Mouse (Mus musculus) neural tube, embryonic 15.5 days (tissue): Measurements from ENCODE around the gene 1110008L16Rik. TPM values are rescaled to one million over a fixed set of nuclear protein-coding genes. Genes with fewer than 3 reads are reported as not detected.
A peak's percentile ranks its signal among the peaks of the same experiment; 100 is the strongest.
"Not testable (repeated sequence)": the region's sequence is repeated elsewhere in the genome, so short reads cannot be mapped to it uniquely, and the experiment has no call there.

Source experiments
- ATAC-seq: fragments of 200-750 bp; cut with Nextera tagmentation; 2 replicates; pipeline ENCODE4 v1.8.0; 2017; ENCODE audit warnings: mild to moderate bottlenecking, moderate TSS enrichment, moderate library complexity; ENCODE audit not compliant: low FRiP score
- H3K27ac ChIP-seq: fragments of 300-500 bp; sonication (generic); replicated peaks from 2 replicates; pipeline ENCODE4 v1.5.1; 2015; ENCODE audit warnings: mild to moderate bottlenecking, inconsistent platforms
- H3K27me3 ChIP-seq: fragments of 300-500 bp; sonication (generic); replicated peaks from 2 replicates; pipeline ENCODE4 v1.6.1; 2015; ENCODE audit warnings: inconsistent platforms
- H3K36me3 ChIP-seq: fragments of 300-500 bp; sonication (generic); 2 replicates; pipeline ENCODE4 v1.6.1; 2015; ENCODE audit warnings: inconsistent platforms
- H3K4me1 ChIP-seq: fragments of 300-500 bp; sonication (generic); 2 replicates; pipeline ENCODE4 v1.6.1; 2015; ENCODE audit warnings: inconsistent platforms
- H3K4me2 ChIP-seq: fragments of 300-500 bp; sonication (generic); 2 replicates; pipeline ENCODE4 v1.6.1; 2015; ENCODE audit warnings: inconsistent platforms, mild to moderate bottlenecking, moderate library complexity
- H3K4me3 ChIP-seq: fragments of 300-500 bp; sonication (generic); replicated peaks from 2 replicates; pipeline ENCODE4 v1.5.1; 2015; ENCODE audit warnings: mild to moderate bottlenecking, inconsistent platforms
- H3K9ac ChIP-seq: fragments of 300-500 bp; sonication (generic); replicated peaks from 2 replicates; pipeline ENCODE4 v1.6.1; 2015; ENCODE audit warnings: mild to moderate bottlenecking, inconsistent platforms
- H3K9me3 ChIP-seq: fragments of 300-500 bp; sonication (generic); replicated peaks from 2 replicates; pipeline ENCODE4 v1.6.1; 2016; ENCODE audit warnings: inconsistent platforms
- WGBS: fragments of 180-500 bp; shearing (Covaris S2); methylation state at CpG from one replicate; pipeline ENCODE4 v1.1.7; 2015; ENCODE audit warnings: mixed read lengths; 5-methylcytosine and 5-hydroxymethylcytosine counted together
- polyA plus RNA-seq: library from polyadenylated mRNA; unstranded; fragments of >200 nt; fragmentation: Nextera tagmentation; extraction: Ambion mirVana; gene quantifications from 2 replicates; pipeline ENCODE4 v1.2.1, GENCODE M21; 2015

The 1110008L16Rik gene
- polyA plus RNA-seq, result 9.6 and 10.9 TPM in 2 replicates

- Histone ChIP-seq H3K36me3 (peaks cover 35% of the 10 kb centered on the region), H3K9ac (no peak within 1 kb of the TSS), H3K4me2 (no peak within 1 kb of the TSS), H3K4me3 (no peak within 1 kb of the TSS), H3K27ac (no peak within 1 kb of the TSS), H3K9me3 (no peaks in the 10 kb centered on the region), H3K4me1 (peaks cover 27% of the 10 kb centered on the region), H3K27me3 (no peaks in the 10 kb centered on the region)
- ATAC-seq, result no peak
- 92% methylated on average over 5 of the region's 5 CpGs for WGBS
Measured at GRCm38 (mm10) chr12:55299336-55299735, at the start of gene 1110008L16Rik. Gene 1110008L16Rik (plus strand): TSS chr12:55299577.

DNA sequence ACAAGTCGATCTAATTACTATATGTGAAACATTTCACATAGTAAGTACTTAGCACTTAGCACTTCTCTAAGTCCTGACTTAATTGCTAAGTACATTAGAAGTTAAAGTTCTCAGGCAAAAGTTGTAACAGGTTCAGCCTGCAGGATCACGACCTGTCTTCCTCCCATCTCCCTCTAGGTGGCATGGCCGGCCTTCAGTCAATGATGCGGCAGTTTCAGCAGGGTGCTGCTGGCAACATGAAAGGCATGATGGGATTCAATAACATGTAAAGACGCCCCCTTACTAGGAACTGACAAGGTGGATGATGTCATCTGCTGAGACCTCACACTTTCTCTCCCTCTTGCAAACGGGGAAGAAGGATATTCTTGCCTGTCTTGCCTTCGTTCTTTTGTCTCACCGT lies 37.4 kb upstream of the 1110008L16Rik start:
- not testable (repeated sequence) for H3K27ac ChIP-seq, H3K4me2 ChIP-seq, H3K9me3 ChIP-seq, H3K4me1 ChIP-seq, H3K9ac ChIP-seq, H3K27me3 ChIP-seq, ATAC-seq, H3K4me3 ChIP-seq
- WGBS, result no CpG with 5 or more reads among the region's 8 CpGs
- H3K36me3 ChIP-seq, result peaks cover 16% of the 10 kb centered on the region

DNA sequence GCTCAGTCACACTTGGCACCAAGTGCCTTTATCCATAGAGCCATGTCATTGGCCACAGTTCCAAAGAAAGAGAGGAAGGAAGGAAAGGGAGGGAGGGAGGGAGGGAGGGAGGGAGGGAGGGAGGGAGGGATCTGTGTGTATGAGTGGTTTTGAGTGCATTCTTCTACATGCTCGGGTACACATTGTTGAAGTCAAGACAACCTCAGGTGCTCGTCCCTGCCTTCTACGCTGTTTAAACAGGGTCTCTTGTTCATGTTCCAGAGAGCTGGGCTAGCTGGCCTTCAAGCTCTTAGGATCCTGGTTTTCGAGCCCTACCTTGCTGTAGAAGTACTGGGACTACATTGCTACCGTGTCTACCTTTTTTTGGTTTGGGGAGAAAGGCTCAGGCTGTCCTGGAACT lies 36.0 kb upstream of the 1110008L16Rik start:
- H3K36me3 ChIP-seq, result peaks cover 11% of the 10 kb centered on the region
- no CpG with 5 or more reads among the region's 5 CpGs for WGBS
- H3K4me2 ChIP-seq, result not testable (repeated sequence)

GRCm38 (mm10) chr12:55272243-55272642 lies 27.1 kb upstream of the 1110008L16Rik start:
- no peak overlapping the region for H3K27ac ChIP-seq
- no peak overlapping the region for H3K9ac ChIP-seq
- H3K4me2 ChIP-seq, result no peak overlapping the region
- H3K4me1 ChIP-seq, result no peaks in the 10 kb centered on the region
- H3K36me3 ChIP-seq, result no peaks in the 10 kb centered on the region
- WGBS, result 82% methylated on average over 3 of the region's 3 CpGs
- H3K9me3 ChIP-seq, result no peaks in the 10 kb centered on the region
- ATAC-seq, result no peak
- no peaks in the 10 kb centered on the region for H3K27me3 ChIP-seq
- no peak overlapping the region for H3K4me3 ChIP-seq

More for the DNA sequence above, 36.0 kb upstream of the 1110008L16Rik start:
- not testable (repeated sequence) for H3K27me3 ChIP-seq, H3K27ac ChIP-seq, ATAC-seq, H3K9ac ChIP-seq, H3K4me1 ChIP-seq, H3K4me3 ChIP-seq, H3K9me3 ChIP-seq

- not testable (repeated sequence) for H3K9ac ChIP-seq, H3K4me2 ChIP-seq, H3K36me3 ChIP-seq, H3K4me3 ChIP-seq, H3K27me3 ChIP-seq, H3K9me3 ChIP-seq, ATAC-seq, H3K4me1 ChIP-seq, H3K27ac ChIP-seq
- WGBS, result 83% methylated on average over 4 of the region's 6 CpGs
Measured at GRCm38 (mm10) chr12:55277583-55277982, 21.8 kb upstream of the 1110008L16Rik start.

DNA sequence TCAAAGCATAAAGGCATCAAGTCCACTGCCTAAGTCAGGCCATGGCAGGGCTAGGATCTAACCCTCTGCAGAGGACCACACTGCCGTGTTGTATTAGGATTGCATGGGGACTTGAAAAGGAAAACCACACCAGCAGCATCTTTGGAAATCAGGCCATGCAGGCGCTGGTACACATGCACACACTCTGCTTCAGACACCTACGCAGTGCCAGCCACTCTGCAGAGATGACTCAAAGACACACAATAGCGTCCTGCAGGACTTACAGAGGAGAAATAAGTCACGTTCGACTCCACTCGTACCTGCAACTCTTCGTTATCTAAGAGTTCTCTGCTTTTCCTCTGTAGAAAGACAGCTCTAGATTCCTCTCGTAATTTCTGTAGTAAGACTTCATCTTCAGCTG lies 1.3 kb upstream of the 1110008L16Rik start:
- H3K9ac ChIP-seq, result no peak overlapping the region
- WGBS, result 94% methylated on average over 9 of the region's 9 CpGs
- peaks cover 44% of the 10 kb centered on the region for H3K36me3 ChIP-seq
- no peaks in the 10 kb centered on the region for H3K9me3 ChIP-seq
- no peaks in the 10 kb centered on the region for H3K27me3 ChIP-seq
- H3K27ac ChIP-seq, result no peak overlapping the region
- peaks cover 18% of the 10 kb centered on the region for H3K4me1 ChIP-seq
- ATAC-seq, result no peak
- H3K4me2 ChIP-seq, result no peak overlapping the region
- no peak overlapping the region for H3K4me3 ChIP-seq

DNA sequence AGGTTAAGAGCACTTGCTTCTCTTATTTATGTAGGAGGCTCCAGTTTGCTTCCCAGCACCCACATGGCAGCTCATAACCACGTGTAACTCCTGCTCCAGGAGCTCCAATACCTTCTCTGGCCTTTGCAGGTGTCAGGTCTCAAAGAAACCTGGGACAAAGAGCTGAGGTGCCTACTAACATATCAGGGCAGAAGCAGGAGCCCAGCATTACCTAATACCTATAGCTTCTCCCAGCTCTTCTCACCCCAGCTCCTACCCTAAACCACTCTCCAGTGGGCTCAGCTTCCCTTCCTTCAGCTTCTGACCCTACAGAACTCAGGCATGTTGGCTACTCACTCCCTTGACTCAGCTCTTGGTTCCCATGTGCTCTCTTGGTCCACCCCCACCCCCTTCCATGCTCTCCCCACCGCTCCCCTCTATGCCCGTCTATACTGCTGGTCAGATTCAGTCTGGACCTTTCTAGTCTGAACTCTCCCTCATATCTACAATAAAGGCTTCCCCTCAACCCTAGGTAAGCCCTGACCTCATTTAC lies 1.5 kb downstream of the 1110008L16Rik start:
- Histone ChIP-seq H3K4me2 (peak overlapping the region; percentile 57), H3K4me1 (peaks cover 31% of the 10 kb centered on the region), H3K27me3 (no peaks in the 10 kb centered on the region), H3K9ac (no peak overlapping the region), H3K36me3 (peaks cover 22% of the 10 kb centered on the region), H3K9me3 (no peaks in the 10 kb centered on the region), H3K27ac (no peak overlapping the region), H3K4me3 (peak overlapping the region; percentile 59)
- 89% methylated on average over 3 of the region's 3 CpGs for WGBS
- no peak for ATAC-seq

DNA sequence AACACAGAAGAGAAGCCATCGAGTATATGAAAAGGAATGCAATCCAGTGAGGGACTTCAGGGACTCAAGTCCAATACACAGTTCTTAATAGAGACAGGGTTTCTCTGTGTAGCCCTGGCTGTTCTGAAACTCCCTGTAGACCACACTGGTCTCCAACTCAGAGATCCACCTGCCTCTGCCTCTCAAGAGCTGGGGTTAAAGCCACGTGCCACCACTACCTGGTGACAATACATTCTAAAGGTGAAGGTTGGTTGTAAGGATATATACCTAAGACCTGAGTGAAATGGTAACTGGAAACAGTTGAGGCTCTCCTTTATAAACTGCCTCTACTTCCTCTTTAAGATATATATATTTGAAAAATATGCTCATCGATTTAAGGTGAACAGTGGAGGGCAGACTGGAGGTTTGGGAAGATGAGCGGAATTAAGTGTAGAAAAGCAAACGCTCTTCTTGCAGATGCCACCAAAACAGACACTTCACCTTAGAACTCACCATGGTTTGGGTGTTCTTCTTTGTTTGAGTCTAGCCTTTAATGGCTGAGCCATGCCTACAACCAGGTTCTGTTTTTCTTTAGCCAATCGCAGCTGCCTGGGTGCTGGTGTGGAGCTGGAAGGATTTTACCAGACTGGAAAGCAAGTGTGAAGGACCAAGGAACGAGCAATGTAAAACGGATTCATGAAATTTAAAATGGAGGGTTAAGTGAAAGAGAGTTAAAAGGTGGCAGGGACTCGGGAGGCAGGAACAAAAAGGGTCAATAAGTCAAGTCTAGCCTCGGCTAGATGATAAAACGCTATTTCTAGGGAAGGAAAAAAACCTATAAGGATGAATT lies 2.3 kb downstream of the 1110008L16Rik start:
- peak overlapping the region; percentile 59 for H3K4me3 ChIP-seq
- WGBS, result 46% methylated on average over 11 of the region's 11 CpGs
- peak overlapping the region; percentile 57 for H3K4me2 ChIP-seq
- H3K4me1 ChIP-seq, result peaks cover 31% of the 10 kb centered on the region
- H3K9me3 ChIP-seq, result no peaks in the 10 kb centered on the region
- H3K36me3 ChIP-seq, result peaks cover 18% of the 10 kb centered on the region
- H3K9ac ChIP-seq, result peak overlapping the region; percentile 63
- no peaks in the 10 kb centered on the region for H3K27me3 ChIP-seq
- ATAC-seq, result no peak
- peak overlapping the region; percentile 84 for H3K27ac ChIP-seq

GRCm38 (mm10) chr12:55302485-55303441 lies 3.4 kb downstream of the 1110008L16Rik start, which contains the start of gene Ppp2r3c:
Gene Ppp2r3c (minus strand): TSS chr12:55302998.
- peak within 1 kb of the TSS; percentile 84 for H3K27ac ChIP-seq
- peaks cover 31% of the 10 kb centered on the region for H3K4me1 ChIP-seq
- H3K27me3 ChIP-seq, result no peaks in the 10 kb centered on the region
- peak within 1 kb of the TSS; percentile 57 for H3K4me2 ChIP-seq
- under 1% methylated on average over 55 of the region's 55 CpGs for whole genome bisulfite sequencing
- H3K9ac ChIP-seq, result peak within 1 kb of the TSS; percentile 63
- peaks cover 10% of the 10 kb centered on the region for H3K36me3 ChIP-seq
- no peaks in the 10 kb centered on the region for H3K9me3 ChIP-seq
- peak; percentile 95 for ATAC-seq
- peak within 1 kb of the TSS; percentile 59 for H3K4me3 ChIP-seq

GRCm38 (mm10) chr12:55306371-55306770 lies 7.0 kb downstream of the 1110008L16Rik start:
- WGBS, result 100% methylated on average over 4 of the region's 4 CpGs
- Histone ChIP-seq H3K9me3 (no peaks in the 10 kb centered on the region), H3K36me3 (0 out of 2 replicates have a peak, but pooled peaks cover 5% of the 10 kb centered on the region), H3K4me2 (no peak overlapping the region), H3K27me3 (no peaks in the 10 kb centered on the region), H3K4me1 (peaks cover 18% of the 10 kb centered on the region), H3K9ac (no peak overlapping the region), H3K27ac (no peak overlapping the region), H3K4me3 (no peak overlapping the region)
- ATAC-seq, result no peak

GRCm38 (mm10) chr12:55307566-55307965 lies 8.2 kb downstream of the 1110008L16Rik start:
- ATAC-seq, result no peak
- H3K4me3 ChIP-seq, result no peak overlapping the region
- H3K4me2 ChIP-seq, result no peak overlapping the region
- 89% methylated on average over 6 of the region's 6 CpGs for WGBS
- no peak overlapping the region for H3K27ac ChIP-seq
- H3K4me1 ChIP-seq, result peaks cover 13% of the 10 kb centered on the region
- 0 out of 2 replicates have a peak, but pooled peaks cover 5% of the 10 kb centered on the region for H3K36me3 ChIP-seq
- no peak overlapping the region for H3K9ac ChIP-seq
- no peaks in the 10 kb centered on the region for H3K9me3 ChIP-seq
- H3K27me3 ChIP-seq, result no peaks in the 10 kb centered on the region
